Mouse (Mus musculus): ENCODE results near the gene Paqr3. TPM values are rescaled to one million over a fixed set of nuclear protein-coding genes. Genes with fewer than 3 reads are reported as not detected.

Gene Paqr3
- 15.4 TPM for polyA plus RNA-seq (2015; fragmentation: Illumina TruSeq; extraction: RNeasy Lipid Tissue Mini Kit (QIAGEN cat#74804); ENCODE audit: low read depth, low replicate concordance)

GRCm38 (mm10) chr5:97111207-97111910 lies at the start of gene Paqr3:
Gene Paqr3, minus strand, starts transcription at chr5:97111596.

Other genes starting within 250 kb of the Paqr3 start
- gene Bmp2k, start 113.9 kb downstream of the Paqr3 start, polyA plus RNA-seq (2015; fragmentation: Illumina TruSeq; extraction: RNeasy Lipid Tissue Mini Kit (QIAGEN cat#74804); ENCODE audit: low read depth, low replicate concordance) = 10.3 TPM

Measured in brain, adult 10 weeks (tissue).